Mouse (Mus musculus): ENCODE measurements around the gene Jup.
"Not testable (repeated sequence)": the region's sequence is repeated elsewhere in the genome, so short reads cannot be mapped to it uniquely, and the experiment has no call there.

Gene Jup

DNA sequence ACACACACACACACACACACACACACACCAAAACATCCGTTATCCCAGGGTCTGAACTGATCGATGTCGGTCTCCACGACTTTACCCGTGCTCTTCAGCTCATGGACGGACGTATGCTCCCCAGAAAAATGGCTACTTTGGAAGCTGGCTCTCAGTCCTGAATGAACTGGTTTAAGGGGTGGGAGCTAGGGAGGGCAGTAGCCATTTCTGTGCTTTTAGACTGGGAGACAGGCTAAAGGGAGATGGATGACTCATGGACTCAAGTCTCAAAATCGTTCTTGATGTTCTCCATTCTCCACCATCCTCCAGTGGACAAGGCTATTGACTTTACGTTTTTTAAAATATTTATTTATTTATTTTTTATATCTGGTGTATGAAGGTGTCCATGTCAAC lies 40.7 kb downstream of the Jup start:
- DNase-seq (ENCODE audit: low read depth, low spot score), result no peak

DNA sequence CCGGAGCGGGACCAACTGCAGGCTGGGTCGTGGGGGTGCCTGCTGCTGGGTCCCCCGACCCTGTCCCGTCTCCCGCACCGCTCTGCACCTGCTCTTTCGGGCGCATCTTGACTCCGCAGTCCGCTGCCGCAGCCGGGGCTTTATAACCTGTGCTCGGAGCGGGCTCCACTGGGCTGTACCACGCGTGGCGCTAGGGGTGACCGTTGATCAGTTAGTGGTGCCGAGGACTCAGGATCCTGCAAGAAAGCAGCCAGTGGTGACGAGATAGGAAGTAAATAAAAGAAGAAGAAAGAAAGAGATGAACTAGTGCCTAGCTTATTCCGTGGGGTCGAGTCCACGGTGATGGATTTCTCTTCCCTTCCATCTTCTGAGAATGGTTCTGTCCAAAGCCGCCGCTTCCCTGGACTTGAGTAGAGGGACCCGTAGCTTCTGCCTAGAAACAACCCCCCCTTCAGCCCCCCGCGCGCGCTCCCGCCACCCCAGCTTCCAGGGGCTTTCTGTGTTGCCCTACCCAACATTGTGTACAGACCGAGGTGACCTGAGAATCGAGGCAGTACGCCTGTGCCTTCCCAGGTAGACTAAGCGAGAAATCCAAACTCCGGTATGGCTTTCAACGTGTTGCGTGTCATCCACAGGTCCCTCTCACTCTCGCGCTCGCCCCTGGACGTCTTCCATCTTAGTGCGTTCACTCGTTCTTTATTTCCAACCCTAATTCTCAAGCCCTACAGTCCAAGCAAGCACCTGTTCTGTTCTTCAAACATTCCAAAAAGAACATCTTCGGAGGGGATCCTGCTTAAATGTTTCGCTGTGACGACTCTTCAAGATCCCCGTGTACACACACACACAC lies 41.4 kb downstream of the Jup start, which contains the start of gene Hap1:
Gene Hap1, minus strand, starts transcription at position 157 of the 847 bp plus-strand sequence.
- DNase-seq (ENCODE audit: low read depth, low spot score), result peak; percentile 47

DNA sequence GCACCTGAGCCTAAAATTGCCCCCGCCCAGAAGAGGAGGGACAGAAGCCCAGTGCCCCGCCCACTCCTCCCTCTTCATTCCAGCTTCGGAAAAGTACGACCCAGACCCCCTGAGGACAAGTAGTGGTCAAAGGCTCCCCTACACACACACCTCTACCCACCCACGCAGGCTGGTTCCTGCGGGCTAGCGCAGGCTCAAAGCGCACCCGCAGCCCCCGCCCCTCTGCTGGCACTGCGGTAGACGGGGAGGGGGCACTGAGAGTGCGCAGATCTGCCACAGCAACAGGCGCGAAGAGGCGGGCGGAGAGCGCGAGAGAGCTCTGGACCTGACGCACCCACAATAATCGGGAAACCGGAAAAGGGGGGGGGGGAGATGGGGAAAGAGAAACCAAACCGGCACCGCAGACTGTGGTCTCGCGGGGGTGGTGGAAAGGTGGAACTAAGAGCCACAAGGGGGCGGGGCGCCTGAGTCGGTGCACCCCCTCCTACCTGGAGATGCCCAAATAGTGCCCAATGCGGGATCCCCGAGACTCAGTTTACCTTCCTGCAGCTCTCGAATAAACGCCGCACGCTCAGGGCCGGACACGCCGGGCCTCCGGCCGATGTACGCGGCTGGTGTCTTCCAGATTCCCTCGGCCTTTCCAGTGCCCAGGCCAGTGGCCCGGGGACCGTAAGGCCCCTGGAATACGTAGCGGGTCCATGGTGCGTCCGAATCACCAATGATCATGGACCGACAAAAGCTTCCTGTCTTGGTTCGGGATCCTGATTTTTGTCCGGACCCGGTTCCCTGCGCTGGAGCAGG lies 42.2 kb downstream of the Jup start:
- DNase-seq (ENCODE audit: low read depth, low spot score), result no peak

GRCm38 (mm10) chr11:100352076-100352857 lies 45.3 kb downstream of the Jup start:
- no peak for DNase-seq (ENCODE audit: low read depth, low spot score)

DNA sequence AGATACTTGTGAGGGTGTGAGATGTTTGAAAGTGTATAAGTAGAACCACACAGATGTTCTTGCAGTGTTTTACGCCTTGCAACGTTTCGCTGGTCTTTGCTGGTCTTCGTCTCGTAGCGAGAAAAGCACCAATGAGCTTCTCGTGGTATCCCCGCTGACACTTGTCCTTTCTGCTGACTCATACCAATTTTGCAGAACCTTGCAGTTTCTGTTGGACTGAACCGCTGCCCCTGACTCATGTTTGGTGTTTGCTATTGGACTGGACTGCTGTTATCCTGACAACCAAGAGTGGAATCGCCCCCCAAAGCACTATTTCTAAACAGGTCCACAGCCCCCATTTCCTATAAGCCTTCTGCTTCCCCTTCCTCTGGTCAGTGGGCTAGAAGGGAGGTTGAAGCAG lies 53.3 kb downstream of the Jup start:
- DNase-seq (ENCODE audit: low read depth, low spot score), result no peak

DNA sequence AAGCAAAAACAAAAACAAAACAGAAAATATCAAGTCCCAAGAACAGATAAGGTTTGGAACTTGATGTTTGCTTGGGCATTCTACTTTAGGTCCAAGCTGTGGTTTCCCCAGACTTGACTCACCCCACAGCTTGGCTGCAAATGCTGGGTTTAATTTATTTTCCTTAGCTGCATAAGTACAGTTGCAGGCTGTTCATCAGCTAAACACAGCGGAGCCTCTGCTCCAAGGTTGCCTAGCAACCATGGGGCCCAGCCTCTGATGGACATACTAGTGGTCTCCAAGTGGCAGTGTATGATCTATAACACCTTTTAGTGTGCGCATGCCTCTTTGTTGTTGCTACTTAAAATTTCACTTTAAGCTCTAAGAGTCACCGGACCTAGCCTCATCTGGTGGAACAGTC lies 61.8 kb downstream of the Jup start:
- DNase-seq (ENCODE audit: low read depth, low spot score), result no peak

- DNase-seq (ENCODE audit: low read depth, low spot score), result no peak
These were observed 63.6 kb downstream of the Jup start, which contains the start of gene Gast for GRCm38 (mm10) chr11:100333944-100334457. Gene Gast (plus strand): TSS chr11:100334407.

GRCm38 (mm10) chr11:100332766-100333515 lies 64.6 kb downstream of the Jup start:
- DNase-seq (ENCODE audit: low read depth, low spot score), result no peak

DNA sequence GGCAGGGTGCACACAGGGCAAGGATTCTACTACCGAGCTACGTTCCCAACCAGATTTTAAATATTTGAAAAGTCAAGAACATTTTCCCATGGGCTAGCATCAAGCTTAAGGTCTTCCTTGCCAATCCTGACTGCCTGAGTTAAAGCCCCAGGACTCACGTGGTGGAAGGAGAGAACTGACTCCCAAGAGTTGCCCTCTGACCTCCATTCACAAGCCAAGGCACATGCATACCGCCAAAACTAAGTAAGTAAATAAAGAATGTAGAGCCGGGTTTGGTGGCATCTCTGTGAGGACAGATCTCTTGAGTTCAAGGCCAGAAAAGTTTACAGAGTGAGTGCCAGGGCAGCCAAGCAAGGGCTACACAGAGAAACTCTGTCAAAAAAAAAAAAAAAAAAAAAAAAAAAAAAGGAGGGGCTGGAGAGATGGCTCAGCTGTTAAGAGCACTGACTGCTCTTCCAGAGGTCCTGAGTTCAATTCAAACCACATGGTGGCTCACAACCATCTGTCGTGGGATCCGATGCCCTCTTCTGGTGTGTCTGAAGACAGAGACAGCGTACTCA lies 66.7 kb downstream of the Jup start:
- not testable (repeated sequence) for DNase-seq (ENCODE audit: low read depth, low spot score)

GRCm38 (mm10) chr11:100330235-100330634 lies 67.3 kb downstream of the Jup start:
- DNase-seq (ENCODE audit: low read depth, low spot score), result no peak

- no peak for DNase-seq (ENCODE audit: low read depth, low spot score)
These were observed 69.8 kb downstream of the Jup start for GRCm38 (mm10) chr11:100327761-100328160.

- DNase-seq (ENCODE audit: low read depth, low spot score), result no peak
These were observed 70.2 kb downstream of the Jup start for GRCm38 (mm10) chr11:100327316-100327715.

- no peak for DNase-seq (ENCODE audit: low read depth, low spot score)
These were observed 72.4 kb downstream of the Jup start for GRCm38 (mm10) chr11:100325062-100325629.

DNA sequence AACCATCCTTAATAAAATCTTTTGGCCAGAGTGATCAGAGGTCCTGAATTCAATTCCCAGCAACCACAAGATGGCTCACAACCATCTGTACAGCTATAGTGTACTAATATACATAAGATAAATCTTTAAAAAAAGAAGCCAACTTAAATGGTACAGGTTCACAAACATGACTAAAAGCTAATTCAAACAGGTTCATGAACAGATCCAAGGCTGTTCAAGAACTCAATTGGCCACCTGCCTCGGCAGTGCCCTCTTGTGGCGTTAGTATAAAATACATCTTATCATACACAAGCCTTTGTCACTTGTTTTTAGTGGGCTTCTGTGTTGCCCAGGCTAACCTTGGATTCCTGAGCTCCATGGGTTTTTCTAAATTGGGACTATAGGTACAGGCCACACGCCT lies 74.0 kb downstream of the Jup start:
- DNase-seq (ENCODE audit: low read depth, low spot score), result peak; percentile 63

DNA sequence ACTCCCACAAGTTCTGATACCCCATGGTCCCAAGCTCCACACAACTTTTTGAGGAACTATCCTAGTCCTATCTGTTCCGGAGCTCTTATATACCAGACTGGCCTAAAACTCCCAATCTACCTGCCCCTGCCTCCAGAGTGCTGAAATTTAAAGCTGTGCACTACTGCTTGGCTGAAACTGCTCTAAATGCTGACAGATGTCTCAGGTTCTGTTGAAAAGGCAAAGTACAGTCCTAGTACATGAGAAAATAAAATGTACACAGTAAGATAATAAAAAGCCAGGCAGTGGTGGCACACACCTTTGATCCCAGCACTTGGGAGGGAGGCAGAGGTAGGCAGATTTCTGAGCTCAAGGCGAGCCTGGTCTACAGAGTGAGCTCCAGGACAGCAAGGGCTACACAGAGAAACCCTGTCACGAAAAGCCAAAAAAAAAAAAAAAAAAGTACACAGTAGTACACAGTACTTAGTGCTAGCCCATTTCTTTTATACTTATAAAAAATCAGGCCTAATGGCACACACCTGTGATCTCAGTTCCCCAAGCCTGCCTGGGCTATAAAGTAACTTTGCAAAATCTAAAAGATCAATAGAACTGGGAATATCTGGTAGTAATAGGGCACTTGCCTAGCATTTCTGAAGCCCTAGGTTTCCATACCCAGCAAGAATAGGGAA lies 74.8 kb downstream of the Jup start:
- no peak for DNase-seq (ENCODE audit: low read depth, low spot score)

DNA sequence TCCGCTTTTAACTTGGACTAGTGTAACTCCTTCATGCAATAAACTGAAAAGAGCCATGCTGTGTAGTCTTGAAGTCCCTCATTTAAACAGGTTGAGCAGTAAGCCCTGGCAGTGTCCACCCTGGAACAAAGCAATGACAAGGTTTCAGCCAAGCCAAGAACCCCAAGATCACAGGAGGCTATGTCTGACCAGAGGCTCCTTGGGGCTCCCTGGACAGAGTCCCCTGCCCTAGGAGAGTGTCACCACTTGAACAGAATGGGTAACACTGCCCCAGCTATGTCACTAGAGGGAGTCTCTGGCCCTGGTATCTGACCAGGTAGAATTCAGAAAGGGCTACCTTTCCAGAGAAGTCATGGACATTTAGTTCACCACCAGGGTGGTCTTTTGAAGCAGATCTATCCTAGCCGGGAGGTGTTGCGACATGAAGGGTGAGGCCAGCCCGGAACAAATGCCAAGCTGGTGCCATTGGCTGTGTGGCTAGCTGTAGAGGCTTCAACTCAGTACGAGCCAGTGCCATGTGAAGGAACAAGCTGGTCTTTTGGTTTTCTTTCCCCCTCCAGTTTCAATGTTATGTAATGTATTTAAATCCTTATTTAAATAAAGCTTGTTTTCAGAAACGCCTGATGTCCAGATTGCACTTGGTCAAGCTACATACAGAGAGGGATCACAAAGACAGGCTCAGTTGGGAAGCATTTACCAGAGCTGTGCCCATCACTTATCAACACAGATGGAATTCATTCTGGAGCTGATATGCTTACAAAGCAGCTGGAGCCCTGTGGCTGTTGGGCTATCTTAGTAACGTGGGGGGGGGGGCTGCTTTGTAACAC lies 75.9 kb downstream of the Jup start:
- not testable (repeated sequence) for DNase-seq (ENCODE audit: low read depth, low spot score)

DNA sequence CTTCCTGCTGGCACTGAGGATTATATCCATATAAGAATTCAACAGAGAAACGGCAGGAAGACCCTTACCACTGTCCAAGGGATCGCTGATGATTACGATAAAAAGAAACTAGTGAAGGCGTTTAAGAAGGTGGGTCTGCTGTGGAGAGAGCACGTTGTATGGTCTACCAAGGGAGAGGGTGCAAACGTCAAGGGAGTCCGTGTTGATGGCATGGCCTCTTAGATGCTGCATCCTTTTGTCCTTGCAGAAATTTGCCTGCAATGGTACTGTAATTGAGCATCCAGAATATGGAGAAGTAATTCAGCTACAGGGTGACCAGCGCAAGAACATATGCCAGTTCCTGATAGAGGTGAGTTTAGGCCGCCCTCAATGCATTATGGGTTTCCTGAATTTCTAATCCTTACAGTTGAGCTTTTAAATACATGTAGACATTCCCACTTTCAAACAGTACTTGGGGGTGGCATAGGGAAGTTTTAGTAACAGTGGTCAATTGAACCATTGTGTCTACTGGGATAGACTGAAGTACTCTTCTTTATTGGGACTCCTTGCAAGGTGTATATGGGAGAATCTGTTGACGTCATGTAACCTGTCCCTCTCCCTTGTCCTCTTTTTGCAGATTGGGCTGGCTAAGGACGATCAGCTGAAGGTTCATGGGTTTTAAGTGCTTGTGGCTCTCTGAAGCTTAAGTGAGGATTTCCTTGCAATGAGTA lies 76.7 kb downstream of the Jup start:
- not testable (repeated sequence) for DNase-seq (ENCODE audit: low read depth, low spot score)

GRCm38 (mm10) chr11:100320172-100320630 lies 77.4 kb downstream of the Jup start:
- peak; percentile 95 for DNase-seq (ENCODE audit: low read depth, low spot score)

Measured in embryo, embryonic 11.5 days (tissue).